Mouse (Mus musculus) left cerebral cortex, adult 2 months (tissue): Measurements from ENCODE around the gene Kdm5a. TPM values are rescaled to one million over a fixed set of nuclear protein-coding genes. Genes with fewer than 3 reads are reported as not detected.

Experiments used
- DNase-seq, 2 experiments: peaks; one replicate each; pipeline ENCODE4 v3.0.0; 2021 to 2022; ENCODE audit warnings: low spot score in 2 of 2, mixed read lengths in 1 of 2; ENCODE audit errors: extremely low spot score in 1 of 2
- H3K27ac ChIP-seq: fragments of 200-600 bp; 2 replicates; pipeline ENCODE4 v1.8.1; 2022
- H3K4me3 ChIP-seq: fragments of 200-600 bp; 2 replicates; pipeline ENCODE4 v1.8.1; 2022
- CTCF ChIP-seq: fragments of 200-600 bp; IDR thresholded peaks from 2 replicates; pipeline ENCODE4 v1.8.1; 2022; ENCODE audit warnings: antibody characterized with exemption, mild to moderate bottlenecking, moderate library complexity
- intact Hi-C: fragments of 180-260 bp; cut with DNase I; formaldehyde crosslinking; loops from one replicate; pipeline ENCODE4 v1.15.1; 2025
- total RNA-seq, 2 experiments: library from RNA; stranded (reverse); gene quantifications; 2 replicates each; pipeline ENCODE4 v1.2.3; 2021

Kdm5a gene
- total RNA-seq, 2 experiments from 2014 or later = 45.1 to 46.4 TPM

- peak; percentile 92 for DNase-seq
- Histone ChIP-seq H3K4me3 (peak within 1 kb of the TSS; percentile 74), H3K27ac (peak within 1 kb of the TSS; percentile 93)
- intact Hi-C loops = loop anchor here (1.0 to 2.0 kb wide), 3 partner anchors 11 to 37 kb away; partner anchors contain the start of gene Hdhd5
- no peak for TF ChIP-seq CTCF
Measured at GRCm38 (mm10) chr6:120493374-120494181, 129.7 kb downstream of the Kdm5a start, which contains the start of gene Tmem121b. Gene Tmem121b, minus strand, starts transcription at chr6:120493807.

Other genes starting within 250 kb of the Kdm5a start
- gene D330020A13Rik, start 69.8 kb upstream of the Kdm5a start, total RNA-seq = not detected
- 1 to 10 TPM in 1 of 2 experiments, under 1 TPM in 1; 0.93 to 1.3 TPM for gene B4galnt3, start 69.6 kb upstream of the Kdm5a start, total RNA-seq
- gene Ccdc77, start 250 bp downstream of the Kdm5a start, total RNA-seq = 1 to 10 TPM; 4.0 to 5.3 TPM
- gene Il17ra, start 99.1 kb downstream of the Kdm5a start, total RNA-seq = 10 to 100 TPM; 14.8 to 19.7 TPM
- 10 to 100 TPM; 56.1 to 57.4 TPM for gene Tmem121b, start 129.7 kb downstream of the Kdm5a start, total RNA-seq
- gene Hdhd5, start 167.2 kb downstream of the Kdm5a start, total RNA-seq = 10 to 100 TPM; 35.2 to 41.0 TPM